Mouse (Mus musculus) testis, adult 2 months (tissue): ENCODE data around the gene Xbp1.

ENCODE experiments used
- CTCF ChIP-seq: fragments of 200-500 bp; IDR thresholded peaks from 2 replicates; pipeline ENCODE4 v1.5.1; 2012; ENCODE audit warnings: low read depth, mild to moderate bottlenecking, inconsistent platforms, low read length, moderate library complexity; ENCODE audit not compliant: control insufficient read depth, insufficient read depth, insufficient replicate concordance
- POLR2A ChIP-seq: fragments of 200-500 bp; IDR thresholded peaks from 2 replicates; pipeline ENCODE4 v1.6.1; 2012; ENCODE audit warnings: low read depth, mild to moderate bottlenecking, inconsistent platforms, low read length, moderate library complexity; ENCODE audit not compliant: control insufficient read depth

GRCm38 (mm10) chr11:5500903-5501741, 19.3 kb upstream of the Xbp1 start:
- TF ChIP-seq CTCF (no peak), POLR2A (no peak)
